Mouse (Mus musculus) midbrain, embryonic 10.5 days (tissue): ENCODE results near the gene Gpr153. TPM values are rescaled to one million over a fixed set of nuclear protein-coding genes. Genes with fewer than 3 reads are reported as not detected.

ENCODE experiments used
- DNase-seq: peaks from one replicate; pipeline ENCODE4 v3.0.0-alpha.2; 2017; ENCODE audit warnings: low spot score
- H3K27ac ChIP-seq: fragments of 300-500 bp; sonication (generic); replicated peaks from 2 replicates; pipeline ENCODE4 v1.5.1; 2016; ENCODE audit warnings: mild to moderate bottlenecking
- H3K27me3 ChIP-seq: fragments of 300-500 bp; sonication (generic); 2 replicates; pipeline ENCODE4 v1.6.1; 2016; ENCODE audit warnings: low read depth, mild to moderate bottlenecking; ENCODE audit not compliant: poor library complexity, severe bottlenecking
- H3K36me3 ChIP-seq: fragments of 300-500 bp; sonication (generic); 2 replicates; pipeline ENCODE4 v1.6.1; 2016; ENCODE audit warnings: mild to moderate bottlenecking, moderate library complexity
- H3K4me1 ChIP-seq: fragments of 300-500 bp; sonication (generic); 2 replicates; pipeline ENCODE4 v1.6.1; 2016
- H3K4me3 ChIP-seq: fragments of 300-500 bp; sonication (generic); 2 replicates; pipeline ENCODE4 v1.5.1; 2016; ENCODE audit warnings: mild to moderate bottlenecking, moderate library complexity
- H3K9me3 ChIP-seq: fragments of 300-500 bp; sonication (generic); replicated peaks from 2 replicates; pipeline ENCODE4 v1.6.1; 2016; ENCODE audit warnings: mild to moderate bottlenecking
- WGBS: fragments of 180-500 bp; shearing (Covaris S2); methylation state at CpG from one replicate; pipeline ENCODE4 v1.1.7; 2016; 5-methylcytosine and 5-hydroxymethylcytosine counted together
- polyA plus RNA-seq: library from polyadenylated mRNA; unstranded; fragments of >200 nt; fragmentation: Nextera tagmentation; extraction: Ambion mirVana; gene quantifications from 2 replicates; pipeline ENCODE4 v1.2.1, GENCODE M21; 2016

The Gpr153 gene
- polyA plus RNA-seq, 1 experiment from 2014 or later = 7.0 TPM

- Histone ChIP-seq H3K4me3 (no peak overlapping the region), H3K27ac (no peak overlapping the region), H3K36me3 (peaks cover 15% of the 10 kb centered on the region), H3K9me3 (no peaks in the 10 kb centered on the region), H3K27me3 (peaks cover 25% of the 10 kb centered on the region), H3K4me1 (peaks cover 56% of the 10 kb centered on the region)
- 80% methylated on average over 13 of the region's 13 CpGs for WGBS
- no peak for DNase-seq
Observed at GRCm38 (mm10) chr4:152267748-152268369, 6.2 kb upstream of the Gpr153 start.

- Histone ChIP-seq H3K4me1 (peaks cover 60% of the 10 kb centered on the region), H3K9me3 (no peaks in the 10 kb centered on the region), H3K4me3 (no peak overlapping the region), H3K27ac (no peak overlapping the region), H3K36me3 (peaks cover 11% of the 10 kb centered on the region), H3K27me3 (peaks cover 46% of the 10 kb centered on the region)
- DNase-seq = no peak
- WGBS = 88% methylated on average over 13 of the region's 13 CpGs
Observed at GRCm38 (mm10) chr4:152269967-152270366, 4.1 kb upstream of the Gpr153 start.

- H3K27me3 ChIP-seq = peaks cover 52% of the 10 kb centered on the region
- no peak overlapping the region for H3K27ac ChIP-seq
- no peak overlapping the region for H3K4me3 ChIP-seq
- H3K4me1 ChIP-seq = peaks cover 66% of the 10 kb centered on the region
- H3K9me3 ChIP-seq = no peaks in the 10 kb centered on the region
- H3K36me3 ChIP-seq = peaks cover 11% of the 10 kb centered on the region
- no peak for DNase-seq
- WGBS = 80% methylated on average over 9 of the region's 9 CpGs
Observed at GRCm38 (mm10) chr4:152270599-152270998, 3.4 kb upstream of the Gpr153 start.

GRCm38 (mm10) chr4:152271334-152271733, 2.7 kb upstream of the Gpr153 start:
- no peaks in the 10 kb centered on the region for H3K9me3 ChIP-seq
- WGBS = 89% methylated on average over 11 of the region's 11 CpGs
- H3K4me1 ChIP-seq = peaks cover 66% of the 10 kb centered on the region
- H3K4me3 ChIP-seq = no peak overlapping the region
- peaks cover 60% of the 10 kb centered on the region for H3K27me3 ChIP-seq
- no peak overlapping the region; the same call in 1 of the 2 replicates for H3K27ac ChIP-seq
- H3K36me3 ChIP-seq = peaks cover 11% of the 10 kb centered on the region
- no peak for DNase-seq

GRCm38 (mm10) chr4:152272006-152272405, 2.0 kb upstream of the Gpr153 start:
- Histone ChIP-seq H3K4me1 (peaks cover 72% of the 10 kb centered on the region), H3K27me3 (peaks cover 66% of the 10 kb centered on the region), H3K4me3 (no peak overlapping the region), H3K9me3 (no peaks in the 10 kb centered on the region), H3K27ac (0 out of 2 replicates have a peak overlapping the region, but pooled peaks have one; percentile 10), H3K36me3 (peaks cover 11% of the 10 kb centered on the region)
- no peak for DNase-seq
- WGBS = 72% methylated on average over 7 of the region's 7 CpGs

- peak; percentile 47 for DNase-seq
- no peak overlapping the region for H3K4me3 ChIP-seq
- peak overlapping the region; percentile 82 for H3K27ac ChIP-seq
- peaks cover 11% of the 10 kb centered on the region for H3K36me3 ChIP-seq
- H3K27me3 ChIP-seq = peaks cover 72% of the 10 kb centered on the region
- 27% methylated on average over 9 of the region's 9 CpGs for WGBS
- no peaks in the 10 kb centered on the region for H3K9me3 ChIP-seq
- peaks cover 70% of the 10 kb centered on the region for H3K4me1 ChIP-seq
Observed at GRCm38 (mm10) chr4:152272449-152273049, 1.5 kb upstream of the Gpr153 start.

GRCm38 (mm10) chr4:152273191-152273590, 841 bp upstream of the Gpr153 start:
- Histone ChIP-seq H3K9me3 (no peaks in the 10 kb centered on the region), H3K27ac (peak overlapping the region; percentile 82), H3K27me3 (peaks cover 72% of the 10 kb centered on the region), H3K4me1 (peaks cover 70% of the 10 kb centered on the region), H3K4me3 (peak overlapping the region; percentile 64), H3K36me3 (peaks cover 5% of the 10 kb centered on the region)
- 27% methylated on average over 3 of the region's 3 CpGs for WGBS
- DNase-seq = no peak

GRCm38 (mm10) chr4:152274681-152275131, 674 bp downstream of the Gpr153 start:
- 2% methylated on average over 20 of the region's 20 CpGs for WGBS
- Histone ChIP-seq H3K36me3 (peaks cover 5% of the 10 kb centered on the region), H3K4me1 (peaks cover 59% of the 10 kb centered on the region), H3K4me3 (peak overlapping the region; percentile 64), H3K27ac (peak overlapping the region; percentile 82), H3K9me3 (no peaks in the 10 kb centered on the region), H3K27me3 (peaks cover 85% of the 10 kb centered on the region)
- DNase-seq = peak; percentile 61

- Histone ChIP-seq H3K4me1 (peaks cover 59% of the 10 kb centered on the region), H3K36me3 (peaks cover 12% of the 10 kb centered on the region), H3K27me3 (peaks cover 91% of the 10 kb centered on the region), H3K4me3 (no peak overlapping the region), H3K27ac (no peak overlapping the region; the same call in 1 of the 2 replicates), H3K9me3 (no peaks in the 10 kb centered on the region)
- peak; percentile 65 for DNase-seq
- 57% methylated on average over 10 of the region's 10 CpGs for WGBS
Observed at GRCm38 (mm10) chr4:152276389-152277347, 2.6 kb downstream of the Gpr153 start.

GRCm38 (mm10) chr4:152277916-152278315, 3.9 kb downstream of the Gpr153 start:
- no peak for DNase-seq
- Histone ChIP-seq H3K4me3 (no peak overlapping the region), H3K9me3 (no peaks in the 10 kb centered on the region), H3K27ac (no peak overlapping the region), H3K27me3 (peaks cover 91% of the 10 kb centered on the region), H3K4me1 (peaks cover 55% of the 10 kb centered on the region), H3K36me3 (peaks cover 12% of the 10 kb centered on the region)
- 68% methylated on average over 2 of the region's 2 CpGs for WGBS

GRCm38 (mm10) chr4:152278986-152279385, 5.0 kb downstream of the Gpr153 start:
- Histone ChIP-seq H3K4me1 (peaks cover 55% of the 10 kb centered on the region), H3K27me3 (peaks cover 91% of the 10 kb centered on the region), H3K36me3 (peaks cover 12% of the 10 kb centered on the region), H3K4me3 (no peak overlapping the region), H3K27ac (no peak overlapping the region), H3K9me3 (no peaks in the 10 kb centered on the region)
- no peak for DNase-seq
- WGBS = 92% methylated on average over 23 of the region's 23 CpGs

GRCm38 (mm10) chr4:152281601-152282000, 7.6 kb downstream of the Gpr153 start:
- H3K27ac ChIP-seq = no peak overlapping the region
- H3K36me3 ChIP-seq = peaks cover 12% of the 10 kb centered on the region
- WGBS = 52% methylated on average over 15 of the region's 15 CpGs
- peaks cover 46% of the 10 kb centered on the region for H3K4me1 ChIP-seq
- H3K27me3 ChIP-seq = peaks cover 91% of the 10 kb centered on the region
- DNase-seq = no peak
- H3K4me3 ChIP-seq = no peak overlapping the region
- H3K9me3 ChIP-seq = no peaks in the 10 kb centered on the region
